Comparison of ENCODE assay signal across 9 mouse cellular contexts in the genomic region with DNA sequence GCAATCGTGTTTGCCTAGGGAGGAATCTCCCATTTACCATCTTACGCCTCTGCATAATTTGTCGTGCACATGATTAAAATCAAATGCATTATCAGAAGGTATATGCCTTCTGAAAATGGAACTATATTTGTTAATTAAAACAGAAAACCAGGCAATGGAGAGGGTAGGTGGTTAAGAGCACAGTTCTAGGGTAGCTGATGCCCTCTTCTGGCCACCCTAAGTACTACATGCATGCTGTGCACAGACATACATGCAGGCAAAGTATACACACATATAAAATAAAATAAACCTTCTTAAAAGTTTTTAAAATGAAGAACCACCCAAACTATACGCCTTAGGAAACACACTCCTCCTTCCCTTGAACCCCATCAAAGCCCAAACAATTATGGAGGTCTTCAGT. TPM values are rescaled to one million over a fixed set of nuclear protein-coding genes. Genes with fewer than 3 reads are reported as not detected.
DNase-seq lines count a peak whose midpoint lies in the region; ATAC-seq and TF ChIP-seq lines count a peak whose summit lies in the region.
"Had no signal": no experiment of that assay in that cellular context is flagged by ENCODE, and none has a peak within 500 bp of the region (broad histone marks: within the 10 kb centered on the region; RNA-seq: fewer than 3 reads in every experiment).

No protein-coding gene starts in this region.

- H3K9ac ChIP-seq in heart, adult 2 months (ENCODE audit: low read depth, low read length) = no peak overlapping the region
- H3K9ac ChIP-seq in heart, embryonic 11.5 days (ENCODE audit: low read depth, low read length) = no peak overlapping the region
- H3K9ac ChIP-seq in intestine, embryonic 15.5 days = no peak overlapping the region
- H3K9ac ChIP-seq: hindbrain, embryonic 15.5 days had no signal

- intact Hi-C loops in heart, adult 2 months (cut with DNase I) = no loop called here

- H3K9me3 ChIP-seq in heart, embryonic 11.5 days (replicated peaks; ENCODE audit: control insufficient read depth, low read length) = peaks cover 7% of the 10 kb centered on the region
- H3K9me3 ChIP-seq in intestine, embryonic 15.5 days = no peaks in the 10 kb centered on the region
- H3K9me3 ChIP-seq: hindbrain, embryonic 15.5 days had no signal

- H3K4me2 ChIP-seq in heart, embryonic 11.5 days = no peak overlapping the region
- H3K4me2 ChIP-seq in intestine, embryonic 15.5 days (replicated peaks) = no peak overlapping the region
- H3K4me2 ChIP-seq: hindbrain, embryonic 15.5 days had no signal

- ATAC-seq in heart, embryonic 11.5 days (replicated peaks; ENCODE audit: insufficient number of reproducible peaks, low FRiP score, low TSS enrichment) = no peak
- no peak for ATAC-seq in intestine, embryonic 15.5 days

- TF ChIP-seq CTCF in heart, adult 2 months (IDR thresholded peaks at IDR 0.05) = peak; percentile 66

- TF ChIP-seq POLR2A in heart, adult 2 months (IDR thresholded peaks at IDR 0.05; ENCODE audit: insufficient read depth, low read depth, low read length) = no peak

- no peaks in the 10 kb centered on the region for H3K36me3 ChIP-seq in heart, adult 2 months (ENCODE audit: control insufficient read depth, insufficient read depth, low read length)
- peaks cover 9% of the 10 kb centered on the region; the same call in 1 of the 2 replicates for H3K36me3 ChIP-seq in heart, embryonic 11.5 days (ENCODE audit: control insufficient read depth, insufficient read depth, low read length)
- H3K36me3 ChIP-seq in intestine, embryonic 15.5 days = peaks cover 6% of the 10 kb centered on the region; the same call in 1 of the 2 replicates

- H3K79me2 ChIP-seq in heart, adult 2 months (replicated peaks; ENCODE audit: control insufficient read depth, insufficient read depth, low read length) = no peaks in the 10 kb centered on the region

- H3K4me1 ChIP-seq in heart, adult 2 months (ENCODE audit: control insufficient read depth, insufficient read depth, low read length) = no peaks in the 10 kb centered on the region
- no peaks in the 10 kb centered on the region for H3K4me1 ChIP-seq in heart, embryonic 11.5 days (ENCODE audit: control insufficient read depth, insufficient read depth, low read length)
- peaks cover 6% of the 10 kb centered on the region; the same call in 1 of the 2 replicates for H3K4me1 ChIP-seq in intestine, embryonic 15.5 days (replicated peaks)
- H3K4me1 ChIP-seq: hindbrain, embryonic 15.5 days had no signal

- 98% methylated on average over 4 of the region's 4 CpGs for WGBS in heart, adult 2 months
- 89% methylated on average over 4 of the region's 4 CpGs for WGBS in heart, embryonic 11.5 days (ENCODE audit: insufficient replicate concordance)
- WGBS in intestine, embryonic 15.5 days = 94% methylated on average over 4 of the region's 4 CpGs

- H3K27me3 ChIP-seq in heart, adult 2 months (ENCODE audit: control insufficient read depth, insufficient read depth, low read length) = no peaks in the 10 kb centered on the region
- no peaks in the 10 kb centered on the region for H3K27me3 ChIP-seq in heart, embryonic 11.5 days (ENCODE audit: control insufficient read depth, insufficient read depth, low read length)
- no peaks in the 10 kb centered on the region for H3K27me3 ChIP-seq in intestine, embryonic 15.5 days (replicated peaks)
- H3K27me3 ChIP-seq: hindbrain, embryonic 15.5 days had no signal

- no peak for TF ChIP-seq EP300 in heart, adult 2 months (IDR thresholded peaks at IDR 0.05; ENCODE audit: insufficient read depth, low read depth, low read length)

- H3K27ac ChIP-seq in heart, adult 2 months = no peak overlapping the region
- H3K27ac ChIP-seq in heart, embryonic 11.5 days (ENCODE audit: low read depth, low read length) = no peak overlapping the region
- no peak overlapping the region for H3K27ac ChIP-seq in intestine, embryonic 15.5 days
- H3K27ac ChIP-seq: hindbrain, embryonic 15.5 days had no signal

- no peak for DNase-seq in heart, adult 2 months
- peak; percentile 37 for DNase-seq in lung, postnatal 36 days
- no peak for DNase-seq in lung, postnatal 14 days
- peak; percentile 50 for DNase-seq in c-Kit-positive CD71-positive TER-119-positive erythroid progenitor cells, embryonic 14.5 days (ENCODE audit: low spot score)
- DNase-seq in thymus, postnatal 25 days = peak; percentile 47
- no peak for DNase-seq in ovary, postnatal 36 days (ENCODE audit: low spot score)

- H3K4me3 ChIP-seq in heart, adult 2 months = no peak overlapping the region
- H3K4me3 ChIP-seq in heart, embryonic 11.5 days (ENCODE audit: low read depth, low read length) = no peak overlapping the region
- H3K4me3 ChIP-seq in intestine, embryonic 15.5 days (replicated peaks) = no peak overlapping the region
- H3K4me3 ChIP-seq: hindbrain, embryonic 15.5 days had no signal

RNA-seq across cellular contexts. Expression of a gene that starts 32.6 kb away (rescaled TPM):
- total RNA-seq in heart, adult 2 months (2021) = 100 to 1,000 TPM in 1 of 2 experiments, 10 to 100 TPM in 1; 87.3 to 109 TPM
- polyA plus RNA-seq in heart, adult 2 months (2012; rRNA removed) = 117 and 163 TPM in 2 replicates
- 17.8 and 20.3 TPM in 2 replicates for polyA plus RNA-seq in heart, embryonic 11.5 days (2014; fragmentation: Nextera tagmentation; extraction: Ambion mirVana)
- 25.1 and 25.5 TPM in 2 replicates for polyA plus RNA-seq in intestine, embryonic 15.5 days (2015; fragmentation: Nextera tagmentation; extraction: Ambion mirVana)

Comparison
In these comparisons a context has a peak if more than half of its experiments do, and no peak if none do; other contexts are left out.
1. DNase-seq: peak in lung, postnatal 36 days (single experiment), c-Kit-positive CD71-positive TER-119-positive erythroid progenitor cells, embryonic 14.5 days (single experiment) and thymus, postnatal 25 days (single experiment); none in heart, adult 2 months (0 of 2), lung, postnatal 14 days (single experiment) and ovary, postnatal 36 days (single experiment).